Mouse (Mus musculus) cerebellum, postnatal 10 days (tissue): ENCODE measurements around the gene Camk1d.

Experiments
- DNase-seq, 2 experiments: peaks; one replicate each; pipeline ENCODE4 v3.0.0; 2021; ENCODE audit warnings: mixed read lengths in 2 of 2

Camk1d gene

GRCm38 (mm10) chr2:5458075-5458494 is 256.2 kb downstream of the Camk1d start:
- DNase-seq, result no peak

- DNase-seq, result no peak
Observed at GRCm38 (mm10) chr2:5456108-5456507, 258.2 kb downstream of the Camk1d start.

GRCm38 (mm10) chr2:5454830-5455229 is 259.5 kb downstream of the Camk1d start:
- DNase-seq, result no peak

GRCm38 (mm10) chr2:5451654-5452053 is 262.7 kb downstream of the Camk1d start:
- peak; percentile 47 to 68 for DNase-seq

- DNase-seq, result no peak
Observed at GRCm38 (mm10) chr2:5445357-5445756, 269.0 kb downstream of the Camk1d start.

GRCm38 (mm10) chr2:5437690-5438089 is 276.6 kb downstream of the Camk1d start:
- DNase-seq, result no peak

GRCm38 (mm10) chr2:5435587-5436253 is 278.6 kb downstream of the Camk1d start:
- no peak for DNase-seq

GRCm38 (mm10) chr2:5431309-5431708 is 283.0 kb downstream of the Camk1d start:
- peak; percentile 36 to 48 for DNase-seq

GRCm38 (mm10) chr2:5429921-5430320 is 284.4 kb downstream of the Camk1d start:
- DNase-seq, result no peak

GRCm38 (mm10) chr2:5426110-5426509 is 288.2 kb downstream of the Camk1d start:
- no peak for DNase-seq

- DNase-seq, result no peak
Observed at GRCm38 (mm10) chr2:5425612-5426011, 288.7 kb downstream of the Camk1d start.

- no peak for DNase-seq
Observed at GRCm38 (mm10) chr2:5420621-5421196, 293.6 kb downstream of the Camk1d start.

- peak; percentile 32 to 44 for DNase-seq
Observed at GRCm38 (mm10) chr2:5418802-5419201, 295.5 kb downstream of the Camk1d start.

- peak; percentile 74 to 76 for DNase-seq
Observed at GRCm38 (mm10) chr2:5417158-5418032, 296.9 kb downstream of the Camk1d start.

GRCm38 (mm10) chr2:5411774-5412173 is 302.5 kb downstream of the Camk1d start:
- peak in 1 of 2 experiments; percentile 21 for DNase-seq

- DNase-seq, result peak; percentile 41 to 66
Observed at GRCm38 (mm10) chr2:5403850-5404249, 310.5 kb downstream of the Camk1d start.

GRCm38 (mm10) chr2:5402036-5402435 is 312.3 kb downstream of the Camk1d start:
- DNase-seq, result no peak

GRCm38 (mm10) chr2:5398505-5398904 is 315.8 kb downstream of the Camk1d start:
- DNase-seq, result no peak

GRCm38 (mm10) chr2:5398043-5398442 is 316.3 kb downstream of the Camk1d start:
- DNase-seq, result no peak

GRCm38 (mm10) chr2:5397468-5397867 is 316.8 kb downstream of the Camk1d start:
- DNase-seq, result no peak

GRCm38 (mm10) chr2:5396415-5396814 is 317.9 kb downstream of the Camk1d start:
- DNase-seq, result peak; percentile 49 to 50

GRCm38 (mm10) chr2:5395873-5396272 is 318.4 kb downstream of the Camk1d start:
- no peak for DNase-seq

GRCm38 (mm10) chr2:5392921-5393320 is 321.4 kb downstream of the Camk1d start:
- no peak for DNase-seq

- no peak for DNase-seq
Observed at GRCm38 (mm10) chr2:5392470-5392869, 321.8 kb downstream of the Camk1d start.
